Mouse (Mus musculus): ENCODE data around the gene Rbms3.

Rbms3 gene

DNA sequence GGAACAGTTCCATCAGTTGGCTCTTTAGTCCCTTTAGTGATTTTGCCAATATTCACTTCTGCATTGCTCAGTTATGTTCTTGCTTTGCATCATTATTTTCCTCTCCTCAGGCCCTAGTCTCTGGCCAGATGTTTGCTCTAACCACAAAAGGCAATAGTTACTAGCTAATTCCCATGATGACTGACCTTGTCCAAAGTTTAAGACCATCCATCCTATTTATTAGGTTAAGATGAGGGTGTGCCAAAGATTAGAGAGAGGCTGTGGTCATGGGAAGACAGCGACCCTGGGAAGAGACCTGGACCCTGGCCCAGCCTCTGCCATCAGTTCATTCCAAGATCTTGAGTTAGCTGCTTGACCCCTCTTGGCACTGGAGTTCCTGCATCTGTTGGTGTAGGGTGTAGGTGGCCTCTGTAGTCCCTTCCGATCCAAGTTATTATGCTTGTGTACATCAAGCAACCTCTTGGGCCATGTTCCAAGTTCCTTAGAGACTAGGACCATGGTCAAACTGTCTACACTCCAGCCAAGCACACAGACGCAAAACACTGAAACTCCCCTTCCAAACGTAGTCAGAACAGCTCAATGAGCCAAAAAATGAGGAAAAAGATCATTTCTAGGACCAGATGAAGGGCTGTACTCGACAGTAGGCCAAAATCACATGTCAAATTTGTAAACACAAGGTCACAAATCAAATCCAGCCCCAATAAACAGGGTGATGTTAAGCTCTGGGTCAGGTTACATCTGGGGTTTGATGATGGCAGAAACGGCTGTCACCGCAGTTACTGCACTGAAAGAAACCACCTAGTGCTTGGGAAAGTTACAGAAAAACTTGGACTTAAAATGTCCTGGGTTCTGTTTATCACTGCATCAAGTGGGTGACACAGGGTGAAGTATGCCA is 782.2 kb downstream of the Rbms3 start:
- DNase-seq (ENCODE audit: low spot score in 2 of 2) = peak in 1 of 2 experiments; percentile 32

- DNase-seq (ENCODE audit: low spot score in 2 of 2) = no peak
Observed at GRCm38 (mm10) chr9:116834949-116835348, 794.8 kb downstream of the Rbms3 start.

- DNase-seq (ENCODE audit: low spot score in 2 of 2) = no peak
Observed at GRCm38 (mm10) chr9:116833677-116834076, 796.0 kb downstream of the Rbms3 start.

GRCm38 (mm10) chr9:116832822-116833221 is 796.9 kb downstream of the Rbms3 start:
- no peak for DNase-seq (ENCODE audit: low spot score in 2 of 2)

DNA sequence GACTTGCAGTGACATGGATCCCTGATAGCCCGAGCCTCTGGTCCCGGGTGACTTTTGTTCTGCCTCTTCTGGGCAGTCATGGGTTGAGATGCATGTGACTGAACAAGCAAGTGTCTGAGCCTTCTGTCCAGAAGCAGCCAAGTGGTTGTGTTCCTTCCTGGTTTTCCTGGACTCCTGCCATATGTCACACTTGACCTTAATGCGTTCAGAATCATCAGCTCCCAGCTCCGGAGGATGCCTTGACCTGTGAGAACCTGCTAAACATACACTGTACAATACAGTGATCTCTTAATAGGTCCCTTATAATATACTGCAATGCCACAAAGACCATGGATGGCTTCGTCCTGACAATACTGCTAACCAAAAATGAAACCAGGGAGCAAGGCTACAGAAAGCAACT is 798.3 kb downstream of the Rbms3 start:
- DNase-seq (ENCODE audit: low spot score in 2 of 2) = no peak

DNA sequence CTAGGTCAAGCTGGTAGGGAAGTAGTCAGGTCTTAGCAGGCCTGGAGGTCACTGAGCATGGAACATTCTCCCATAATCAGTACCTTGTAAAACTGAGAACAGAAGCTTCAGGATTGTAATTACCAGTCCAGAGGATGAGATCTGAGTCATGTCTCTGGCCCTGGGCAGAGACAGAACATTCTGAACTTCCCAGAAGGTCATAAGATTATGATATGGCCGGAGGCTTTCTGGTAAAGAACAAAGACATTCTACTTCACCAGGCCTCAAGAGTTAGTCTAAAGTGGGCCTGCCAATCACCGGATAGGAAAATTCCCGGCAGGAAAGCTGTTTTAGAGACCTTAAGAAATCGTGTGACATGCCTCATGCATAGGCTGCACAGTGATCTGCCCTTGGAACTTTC is 799.8 kb downstream of the Rbms3 start:
- no peak for DNase-seq (ENCODE audit: low spot score in 2 of 2)

DNA sequence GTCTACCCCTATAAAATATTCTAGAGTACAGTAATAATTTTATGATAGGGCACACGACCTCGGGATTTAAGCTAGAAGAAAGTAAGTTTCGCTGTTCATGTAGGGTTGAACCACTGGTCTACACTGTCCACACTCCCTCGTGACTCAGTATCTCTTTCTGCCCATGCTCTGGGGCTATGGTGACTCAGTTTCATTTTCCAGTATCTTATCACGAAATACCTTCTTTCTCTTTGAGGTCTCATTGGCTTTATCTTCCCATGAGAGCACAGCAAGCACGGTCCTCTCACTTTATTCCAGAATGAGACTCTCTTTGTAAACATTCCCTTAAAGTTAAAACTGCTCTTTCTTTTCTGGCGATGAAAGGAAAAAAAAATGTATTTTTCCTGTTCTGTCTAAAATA is 808.1 kb downstream of the Rbms3 start:
- DNase-seq (ENCODE audit: low spot score in 2 of 2) = no peak

DNA sequence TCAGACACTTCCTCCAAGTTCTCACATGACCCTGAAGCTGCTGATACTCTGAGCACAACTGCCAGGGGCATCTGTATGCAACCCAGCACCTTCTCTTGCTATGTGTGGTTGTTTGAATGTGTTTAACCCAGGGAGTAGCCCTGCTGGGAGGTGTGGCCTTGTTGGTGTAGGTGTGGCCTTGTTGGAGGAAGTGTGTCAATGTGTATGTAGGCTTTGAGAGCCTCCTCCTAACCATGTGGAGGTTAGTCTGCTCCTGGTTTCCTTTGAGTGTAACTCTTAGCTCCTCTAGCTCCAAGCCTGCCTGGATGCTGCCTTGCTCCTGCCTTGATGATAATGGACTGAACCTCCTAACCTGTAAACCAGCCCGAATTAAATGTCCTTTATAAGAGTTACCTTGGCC is 812.5 kb downstream of the Rbms3 start:
- no peak for DNase-seq (ENCODE audit: low spot score in 2 of 2)

GRCm38 (mm10) chr9:116814495-116815094 is 815.1 kb downstream of the Rbms3 start:
- no peak for DNase-seq (ENCODE audit: low spot score in 2 of 2)

DNA sequence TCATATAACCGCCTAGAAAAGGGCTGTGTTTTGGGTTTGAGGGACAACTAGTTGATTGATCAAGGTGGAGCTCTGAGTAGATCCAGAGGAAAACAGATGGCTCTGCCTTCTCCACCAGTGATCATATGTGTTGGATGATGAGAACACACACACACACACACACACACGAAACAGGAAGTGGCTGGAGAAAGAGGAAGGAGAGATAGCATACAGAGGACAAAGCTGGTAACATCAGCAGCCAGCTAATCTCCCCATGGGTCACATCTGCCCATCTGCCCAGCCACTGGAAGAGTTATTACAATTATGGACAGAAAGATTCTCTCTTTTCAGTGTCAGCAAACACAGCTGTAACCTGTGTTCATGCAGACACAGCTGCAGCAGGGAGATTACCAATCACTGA is 816.3 kb downstream of the Rbms3 start:
- no peak for DNase-seq (ENCODE audit: low spot score in 2 of 2)

DNA sequence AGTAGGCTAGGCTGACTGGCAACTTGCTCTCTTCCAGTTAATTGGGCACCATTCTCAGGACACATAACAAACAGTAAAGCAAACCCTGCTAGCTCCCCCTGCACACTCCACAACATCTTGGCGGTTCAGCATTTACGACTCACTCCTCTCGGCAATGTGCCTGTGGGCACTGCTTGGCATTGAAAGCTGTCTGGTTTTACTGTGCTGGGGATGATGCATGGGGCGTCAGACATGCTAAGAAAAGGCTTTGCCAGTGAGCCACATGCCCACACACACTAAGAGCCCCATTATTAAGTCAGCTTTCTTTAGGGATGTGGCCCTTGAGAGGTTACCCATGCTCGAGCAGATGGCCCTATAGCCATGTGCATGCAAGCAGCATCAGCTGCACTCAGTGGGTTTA is 820.5 kb downstream of the Rbms3 start:
- DNase-seq (ENCODE audit: low spot score in 2 of 2) = no peak

- no peak for DNase-seq (ENCODE audit: low spot score in 2 of 2)
Observed at GRCm38 (mm10) chr9:116808401-116808800, 821.3 kb downstream of the Rbms3 start.

DNA sequence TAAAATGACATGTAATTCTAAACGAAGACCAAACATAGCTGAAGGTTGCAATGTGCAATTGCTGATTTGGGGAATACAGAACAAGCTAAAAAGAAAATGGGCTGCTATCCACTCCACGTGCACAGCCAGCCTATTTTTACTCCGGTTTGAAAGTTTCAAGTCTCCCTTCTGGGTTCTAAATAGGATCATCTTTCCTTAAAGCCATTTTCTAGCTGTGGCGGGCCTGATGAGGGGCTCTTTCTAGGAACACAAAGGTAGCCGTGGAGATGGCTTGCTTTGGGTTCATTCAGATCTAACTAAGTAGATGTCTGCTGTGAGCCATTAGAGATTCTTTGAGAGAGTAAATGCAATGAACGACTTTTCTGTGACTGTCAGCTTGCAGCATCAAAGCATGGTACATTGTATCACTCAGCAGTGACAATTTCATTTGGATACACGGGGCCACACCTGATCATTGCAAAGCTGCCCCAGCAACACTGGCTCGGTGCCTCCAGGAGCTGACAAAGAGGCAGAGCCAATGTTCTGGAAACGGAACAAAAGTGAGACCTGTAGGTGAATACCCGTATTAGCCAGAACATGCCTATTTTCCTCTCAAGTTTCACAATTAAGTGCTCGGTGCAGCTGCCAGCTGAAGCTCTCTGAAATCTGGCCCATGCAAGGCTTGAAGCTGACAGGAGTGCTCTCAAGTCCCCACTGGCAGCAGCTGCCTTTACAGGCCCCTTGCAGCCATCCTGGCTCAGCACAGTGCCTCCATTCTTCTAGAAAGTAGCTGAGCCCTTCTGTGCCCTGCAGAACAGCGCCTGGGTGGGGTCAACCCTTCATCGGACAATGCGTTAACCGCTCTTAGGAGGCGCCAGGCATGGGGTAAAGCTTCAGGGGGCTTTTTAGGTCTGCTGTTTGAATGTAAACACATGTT is 822.3 kb downstream of the Rbms3 start:
- DNase-seq (ENCODE audit: low spot score in 2 of 2) = no peak

DNA sequence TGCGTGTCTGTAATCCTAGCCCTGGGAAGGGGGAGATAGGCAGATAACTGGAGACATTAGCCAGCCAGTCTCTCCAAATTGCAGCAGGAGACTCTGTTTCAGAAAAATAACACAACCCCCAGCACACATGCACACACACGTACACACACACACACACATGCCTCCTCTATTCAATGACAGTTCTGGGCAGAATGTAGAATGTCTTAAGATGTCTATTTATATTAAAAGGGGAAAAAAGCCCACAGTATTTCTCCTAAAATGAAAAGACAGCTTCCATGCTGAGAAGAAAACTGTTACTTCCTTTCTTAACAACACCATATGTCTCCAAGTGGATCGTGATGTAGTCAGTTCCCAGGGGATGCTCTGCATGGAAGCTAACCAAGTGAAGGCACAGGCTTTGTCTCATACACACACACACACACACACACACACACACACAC is 826.4 kb downstream of the Rbms3 start:
- DNase-seq (ENCODE audit: low spot score in 2 of 2) = no peak

- no peak for DNase-seq (ENCODE audit: low spot score in 2 of 2)
Observed at GRCm38 (mm10) chr9:116802602-116803001, 827.1 kb downstream of the Rbms3 start.

- no peak for DNase-seq (ENCODE audit: low spot score in 2 of 2)
Observed at GRCm38 (mm10) chr9:116795240-116795955, 834.3 kb downstream of the Rbms3 start.

DNA sequence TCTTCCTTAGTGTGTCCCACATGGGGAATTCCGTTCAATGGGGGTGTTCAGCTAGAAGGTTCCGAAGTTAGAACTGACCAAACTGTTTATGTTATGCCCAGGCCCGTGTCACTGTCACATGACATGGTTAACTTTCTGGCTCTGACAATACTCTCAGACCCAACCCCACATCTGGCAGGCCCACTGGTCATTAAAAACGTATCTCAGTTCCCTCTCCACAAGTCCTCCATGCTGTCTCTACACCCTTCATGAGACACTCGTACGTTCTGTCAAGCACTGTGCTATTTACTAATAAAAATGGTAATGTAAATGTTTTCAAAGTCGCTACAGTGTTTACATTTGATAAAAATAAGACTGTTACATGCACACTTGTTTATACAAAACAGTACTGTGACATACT is 837.9 kb downstream of the Rbms3 start:
- no peak for DNase-seq (ENCODE audit: low spot score in 2 of 2)

DNA sequence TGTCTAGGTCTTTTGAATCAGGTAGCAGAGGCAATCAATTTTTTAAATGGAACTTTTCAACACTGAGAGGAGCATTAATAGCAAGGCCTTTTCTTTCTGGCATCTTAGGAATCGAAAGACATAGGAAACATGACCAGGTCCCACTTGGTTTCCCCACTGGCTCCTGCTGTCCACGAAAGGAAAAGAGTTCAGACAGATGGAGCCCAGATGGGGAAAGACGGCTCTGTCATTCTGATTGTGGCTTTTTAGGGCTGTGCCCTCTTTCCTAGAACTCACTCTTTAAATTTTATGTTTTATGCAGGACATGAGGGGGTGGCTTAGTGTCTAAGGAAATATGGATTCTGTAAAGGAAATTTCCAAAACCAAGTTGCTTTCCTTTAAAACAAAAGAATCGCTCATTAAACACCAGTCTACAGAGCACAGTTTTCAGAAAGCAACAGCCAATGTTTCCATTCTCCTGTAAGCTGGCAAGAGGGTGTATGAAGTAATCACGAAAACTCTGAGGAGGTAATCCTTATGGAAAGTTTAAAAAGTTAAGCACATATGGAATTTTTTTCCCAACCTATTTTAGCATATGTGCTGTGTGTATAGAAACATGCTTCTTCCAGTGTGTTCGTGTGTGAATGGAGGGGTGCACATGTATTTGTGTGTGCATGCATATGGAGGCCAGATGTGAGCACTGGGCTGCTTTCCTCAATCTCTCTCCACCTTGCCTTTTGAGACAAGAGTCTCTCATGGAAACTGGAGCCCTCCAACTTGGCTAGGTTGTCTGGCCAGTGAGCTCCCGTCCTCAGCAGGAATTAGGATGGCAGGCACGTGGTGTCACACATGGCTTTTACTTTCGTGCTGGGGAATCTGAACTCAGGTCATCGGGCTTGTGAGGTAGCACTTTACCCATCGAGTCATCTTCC is 843.3 kb downstream of the Rbms3 start:
- DNase-seq (ENCODE audit: low spot score in 2 of 2) = no peak

DNA sequence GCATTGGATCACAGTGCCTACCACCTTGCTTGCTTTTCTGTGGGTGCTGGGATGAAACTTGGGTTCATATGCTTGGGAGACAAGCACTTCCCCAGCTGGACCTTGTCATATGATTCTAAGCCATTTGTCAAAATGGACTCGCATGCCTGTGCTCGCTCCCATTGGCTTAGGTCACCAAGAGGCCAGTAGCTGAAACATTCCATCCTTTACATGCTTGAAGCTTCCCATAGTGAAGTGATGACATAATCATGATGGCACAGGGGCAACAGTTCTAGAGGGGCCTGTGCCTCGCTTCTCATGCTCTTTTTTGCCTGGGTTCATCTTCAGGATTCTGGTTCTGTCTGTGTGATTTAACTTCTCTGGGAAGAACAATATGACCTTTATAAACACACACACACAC is 857.9 kb downstream of the Rbms3 start:
- no peak for DNase-seq (ENCODE audit: low spot score in 2 of 2)

DNA sequence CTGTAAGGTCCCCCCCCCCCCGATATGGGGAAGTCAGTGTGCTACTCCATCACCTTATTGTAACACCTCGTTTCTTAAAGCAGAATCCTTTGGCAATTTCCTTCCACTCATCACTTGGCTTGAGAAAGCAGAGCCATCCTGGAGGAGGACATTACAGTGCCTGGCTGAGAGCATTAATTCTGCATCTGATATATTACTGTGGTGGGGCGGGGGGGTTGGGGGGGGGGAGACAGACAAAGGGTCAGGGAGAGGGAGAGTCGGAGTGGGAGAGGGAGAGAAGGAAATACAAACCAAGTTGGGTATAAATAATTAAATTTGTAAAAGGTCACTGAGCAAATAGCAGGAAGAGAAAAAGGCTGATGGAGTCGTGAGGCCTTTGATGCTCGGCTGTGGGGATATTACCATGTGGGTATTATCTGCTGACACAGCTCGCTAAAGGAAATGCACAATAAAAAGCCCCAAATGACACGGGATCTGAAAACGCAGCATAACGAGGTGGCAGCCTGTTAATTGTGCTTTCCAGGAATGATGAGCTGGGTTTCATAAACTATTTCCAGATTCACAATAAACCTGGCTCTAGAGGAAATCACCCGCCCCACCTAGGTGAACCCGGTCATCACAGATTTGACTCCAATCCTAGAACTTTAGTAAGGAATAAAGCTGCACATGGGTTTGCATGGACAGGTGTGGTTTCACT is 860.2 kb downstream of the Rbms3 start:
- no peak for DNase-seq (ENCODE audit: low spot score in 2 of 2)

Data from spleen, postnatal 10 days (tissue).